Mouse (Mus musculus) forebrain, embryonic 10.5 days (tissue): ENCODE measurements around the gene Psme2. TPM values are rescaled to one million over a fixed set of nuclear protein-coding genes. Genes with fewer than 3 reads are reported as not detected.

Experiments
- DNase-seq: peaks from one replicate; pipeline ENCODE4 v3.0.0-alpha.2; 2017; ENCODE audit warnings: low spot score; ENCODE audit errors: extremely low spot score
- H3K27ac ChIP-seq: fragments of 300-500 bp; sonication (generic); 2 replicates; pipeline ENCODE4 v1.5.1; 2016; ENCODE audit warnings: mild to moderate bottlenecking
- H3K27me3 ChIP-seq: fragments of 300-500 bp; sonication (generic); 2 replicates; pipeline ENCODE4 v1.6.1; 2016; ENCODE audit warnings: mild to moderate bottlenecking; ENCODE audit not compliant: poor library complexity, severe bottlenecking
- H3K36me3 ChIP-seq: fragments of 300-500 bp; sonication (generic); replicated peaks from 2 replicates; pipeline ENCODE4 v1.6.1; 2016; ENCODE audit warnings: mild to moderate bottlenecking, moderate library complexity
- H3K4me1 ChIP-seq: fragments of 300-500 bp; sonication (generic); 2 replicates; pipeline ENCODE4 v1.6.1; 2016
- H3K4me3 ChIP-seq: fragments of 300-500 bp; sonication (generic); 2 replicates; pipeline ENCODE4 v1.5.1; 2016; ENCODE audit warnings: mild to moderate bottlenecking, moderate library complexity
- H3K9me3 ChIP-seq: fragments of 300-500 bp; sonication (generic); 2 replicates; pipeline ENCODE4 v1.6.1; 2016; ENCODE audit warnings: mild to moderate bottlenecking, moderate library complexity
- WGBS: fragments of 180-500 bp; shearing (Covaris S2); methylation state at CpG from one replicate; pipeline ENCODE4 v1.1.7; 2016; 5-methylcytosine and 5-hydroxymethylcytosine counted together
- polyA plus RNA-seq: library from polyadenylated mRNA; unstranded; fragments of >200 nt; fragmentation: Nextera tagmentation; extraction: Ambion mirVana; gene quantifications from 2 replicates; pipeline ENCODE4 v1.2.1, GENCODE M21; 2016

Gene Psme2
- polyA plus RNA-seq, 1 experiment from 2014 or later: 171 TPM

DNA sequence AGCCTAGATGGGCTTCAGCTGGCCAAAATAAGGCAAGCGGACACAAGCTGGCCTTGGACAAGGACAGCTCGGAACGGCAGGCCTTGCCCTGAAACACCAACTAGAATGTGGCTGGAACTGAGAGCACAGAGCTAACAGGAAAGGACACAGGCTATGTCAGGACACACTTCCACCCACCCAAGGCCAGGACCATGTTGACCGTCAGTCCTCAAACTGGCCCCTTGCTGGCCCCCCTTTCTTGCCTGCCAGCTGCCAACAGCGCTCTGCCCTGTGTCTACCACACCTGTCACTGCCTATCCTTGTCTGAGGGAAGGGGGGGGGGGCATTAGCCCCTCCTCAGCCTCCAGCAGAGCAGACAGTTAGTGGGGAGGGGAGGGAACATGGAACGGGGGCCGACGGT lies 15.6 kb downstream of the Psme2 start, which contains the start of gene Fitm1:
Gene Fitm1 (plus strand): TSS at position 316 of the 400 bp plus-strand sequence.
- Histone ChIP-seq H3K36me3 (peaks cover 6% of the 10 kb centered on the region), H3K9me3 (no peaks in the 10 kb centered on the region), H3K4me1 (peaks cover 29% of the 10 kb centered on the region), H3K27me3 (peaks cover 4% of the 10 kb centered on the region; the same call in 1 of the 2 replicates), H3K4me3 (no peak within 1 kb of the TSS), H3K27ac (peak within 1 kb of the TSS; percentile 30; the same call in 1 of the 2 replicates)
- no peak for DNase-seq
- WGBS: 82% methylated on average over 8 of the region's 8 CpGs

DNA sequence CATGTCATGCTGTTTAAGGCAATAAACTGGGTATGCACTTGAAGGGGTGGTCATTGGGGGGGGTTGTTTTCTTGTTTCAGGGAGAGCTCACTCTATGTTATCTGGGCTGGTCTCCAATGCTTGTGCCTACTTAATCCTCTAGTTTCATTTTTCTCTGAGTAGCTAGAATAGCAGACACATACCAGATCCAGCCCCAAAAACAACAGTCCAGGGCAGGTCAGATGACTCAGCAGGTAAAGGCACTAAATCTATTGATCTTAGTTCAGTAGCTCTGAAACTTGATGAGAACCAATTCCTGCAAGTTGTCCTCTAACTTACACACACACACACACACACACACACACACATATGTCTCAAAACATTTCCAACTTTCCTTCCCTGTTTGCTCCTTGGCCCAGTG lies 19.2 kb downstream of the Psme2 start:
- no peaks in the 10 kb centered on the region for H3K9me3 ChIP-seq
- DNase-seq: no peak
- peaks cover 34% of the 10 kb centered on the region for H3K36me3 ChIP-seq
- H3K4me3 ChIP-seq: no peak overlapping the region
- no peak overlapping the region for H3K27ac ChIP-seq
- peaks cover 4% of the 10 kb centered on the region; the same call in 1 of the 2 replicates for H3K27me3 ChIP-seq
- H3K4me1 ChIP-seq: peaks cover 11% of the 10 kb centered on the region

DNA sequence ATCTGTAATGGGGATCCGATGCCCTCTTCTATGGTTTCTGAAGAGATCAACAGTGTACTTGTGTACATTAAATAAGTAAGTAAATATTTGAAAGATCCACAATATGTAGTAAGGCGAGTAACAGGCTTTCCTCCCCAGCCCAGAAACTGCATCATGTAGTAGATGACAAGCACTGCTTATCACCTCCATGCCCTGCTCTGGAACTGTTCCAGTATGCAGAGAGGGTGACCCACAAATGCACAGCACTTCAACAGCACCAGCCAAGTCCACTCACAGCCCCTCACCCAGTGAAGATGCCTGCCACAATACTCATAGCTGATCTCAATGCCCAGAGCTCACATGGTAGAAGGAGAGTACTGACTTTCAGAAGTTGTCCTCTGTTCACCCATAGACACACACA lies 20.3 kb downstream of the Psme2 start:
- Histone ChIP-seq H3K36me3 (peaks cover 45% of the 10 kb centered on the region), H3K27ac (no peak overlapping the region), H3K9me3 (no peaks in the 10 kb centered on the region), H3K4me1 (peaks cover 4% of the 10 kb centered on the region), H3K4me3 (no peak overlapping the region), H3K27me3 (peaks cover 3% of the 10 kb centered on the region; the same call in 1 of the 2 replicates)
- WGBS: 89% methylated on average over 2 of the region's 2 CpGs
- no peak for DNase-seq

DNA sequence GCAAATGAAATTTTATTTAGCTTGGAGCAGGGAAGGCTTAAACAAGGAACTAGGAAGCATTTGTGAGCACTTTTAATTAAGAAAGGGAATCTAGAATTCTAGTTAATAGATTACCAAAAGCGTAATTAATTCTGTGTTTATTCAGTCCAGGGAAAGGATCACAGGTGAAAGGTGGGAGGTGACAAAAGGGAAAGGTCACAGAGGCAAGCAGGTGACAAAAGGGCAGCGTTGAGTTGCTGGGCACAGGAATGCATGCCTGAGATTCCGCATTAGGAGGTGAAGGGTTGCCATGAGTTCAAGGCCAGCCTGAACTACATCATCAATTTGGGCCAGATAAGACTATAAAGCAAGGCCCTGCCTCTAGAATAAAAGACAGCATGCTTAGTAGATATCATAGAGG lies 23.4 kb downstream of the Psme2 start:
- peaks cover 69% of the 10 kb centered on the region for H3K36me3 ChIP-seq
- H3K4me1 ChIP-seq: no peaks in the 10 kb centered on the region
- no peak for DNase-seq
- no peaks in the 10 kb centered on the region for H3K27me3 ChIP-seq
- H3K4me3 ChIP-seq: no peak overlapping the region
- H3K27ac ChIP-seq: no peak overlapping the region
- no peaks in the 10 kb centered on the region for H3K9me3 ChIP-seq
- 86% methylated on average over 3 of the region's 3 CpGs for WGBS

DNA sequence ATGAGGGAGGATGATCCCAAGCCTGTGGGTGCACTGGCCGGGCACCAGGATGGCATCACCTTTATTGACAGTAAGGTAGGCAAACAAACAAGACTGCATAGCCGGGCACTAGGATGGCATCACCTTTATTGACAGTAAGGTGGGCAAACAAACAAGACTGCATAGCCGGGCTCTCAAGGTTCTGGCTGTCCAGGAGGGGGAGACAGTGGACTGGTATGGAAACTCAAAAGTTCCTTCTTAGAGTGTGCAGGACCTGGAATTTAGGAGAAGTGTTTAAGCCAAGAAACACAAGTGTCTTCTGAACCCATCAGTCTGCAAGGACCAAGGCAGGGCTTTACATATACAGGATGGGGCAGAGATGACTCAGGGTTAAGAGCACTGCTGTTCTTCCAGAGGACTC lies 25.2 kb downstream of the Psme2 start:
- Histone ChIP-seq H3K9me3 (no peaks in the 10 kb centered on the region), H3K4me1 (peaks cover 13% of the 10 kb centered on the region), H3K4me3 (no peak overlapping the region), H3K36me3 (peaks cover 69% of the 10 kb centered on the region), H3K27ac (no peak overlapping the region), H3K27me3 (no peaks in the 10 kb centered on the region)
- 85% methylated on average over 3 of the region's 3 CpGs for WGBS
- DNase-seq: no peak

DNA sequence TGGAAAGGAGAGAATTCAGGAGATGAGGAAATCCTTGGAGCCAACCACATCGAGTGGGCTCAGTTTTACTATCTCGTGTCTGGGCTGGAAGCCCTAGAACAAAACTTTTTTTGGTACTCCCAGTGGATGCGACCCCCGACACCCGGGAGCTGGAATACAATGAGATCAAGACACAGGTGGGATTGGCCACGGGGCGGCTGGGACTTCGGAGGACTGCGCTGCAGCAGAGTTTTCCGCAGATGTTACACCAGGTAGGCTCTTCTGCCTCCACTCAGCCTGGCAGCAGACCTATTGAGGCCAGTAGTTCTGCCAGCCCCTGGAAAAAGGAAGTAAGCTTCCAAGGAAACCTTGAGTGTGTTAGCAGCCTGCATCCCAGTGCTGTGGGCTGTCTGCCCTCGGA lies 27.7 kb downstream of the Psme2 start:
- Histone ChIP-seq H3K9me3 (no peaks in the 10 kb centered on the region), H3K36me3 (peaks cover 51% of the 10 kb centered on the region), H3K27me3 (no peaks in the 10 kb centered on the region), H3K4me3 (no peak overlapping the region), H3K27ac (no peak overlapping the region), H3K4me1 (peaks cover 21% of the 10 kb centered on the region)
- 94% methylated on average over 11 of the region's 11 CpGs for WGBS
- DNase-seq: no peak

DNA sequence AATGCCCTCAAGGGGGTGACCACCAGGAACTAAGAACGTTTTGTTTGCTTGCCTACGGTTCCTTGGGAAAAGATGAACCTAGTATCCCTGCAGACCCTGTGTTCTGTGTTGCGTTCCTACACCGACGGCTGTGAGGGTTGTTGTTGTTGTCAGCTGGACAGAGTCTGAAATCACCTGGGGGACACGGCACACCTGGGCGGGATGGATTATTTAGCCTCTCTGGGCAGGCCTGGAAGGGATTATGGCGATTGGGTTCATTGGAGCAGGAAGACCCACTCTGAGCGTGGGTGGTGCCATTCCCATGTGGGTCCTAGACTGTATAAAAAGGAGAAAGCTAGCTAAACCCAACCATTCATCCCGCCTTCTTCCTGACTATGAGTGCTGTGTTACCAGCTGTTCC lies 29.1 kb downstream of the Psme2 start:
- Histone ChIP-seq H3K27me3 (no peaks in the 10 kb centered on the region), H3K27ac (no peak overlapping the region), H3K9me3 (no peaks in the 10 kb centered on the region), H3K4me1 (peaks cover 22% of the 10 kb centered on the region), H3K4me3 (no peak overlapping the region), H3K36me3 (peaks cover 37% of the 10 kb centered on the region)
- WGBS: 85% methylated on average over 10 of the region's 10 CpGs
- DNase-seq: no peak

DNA sequence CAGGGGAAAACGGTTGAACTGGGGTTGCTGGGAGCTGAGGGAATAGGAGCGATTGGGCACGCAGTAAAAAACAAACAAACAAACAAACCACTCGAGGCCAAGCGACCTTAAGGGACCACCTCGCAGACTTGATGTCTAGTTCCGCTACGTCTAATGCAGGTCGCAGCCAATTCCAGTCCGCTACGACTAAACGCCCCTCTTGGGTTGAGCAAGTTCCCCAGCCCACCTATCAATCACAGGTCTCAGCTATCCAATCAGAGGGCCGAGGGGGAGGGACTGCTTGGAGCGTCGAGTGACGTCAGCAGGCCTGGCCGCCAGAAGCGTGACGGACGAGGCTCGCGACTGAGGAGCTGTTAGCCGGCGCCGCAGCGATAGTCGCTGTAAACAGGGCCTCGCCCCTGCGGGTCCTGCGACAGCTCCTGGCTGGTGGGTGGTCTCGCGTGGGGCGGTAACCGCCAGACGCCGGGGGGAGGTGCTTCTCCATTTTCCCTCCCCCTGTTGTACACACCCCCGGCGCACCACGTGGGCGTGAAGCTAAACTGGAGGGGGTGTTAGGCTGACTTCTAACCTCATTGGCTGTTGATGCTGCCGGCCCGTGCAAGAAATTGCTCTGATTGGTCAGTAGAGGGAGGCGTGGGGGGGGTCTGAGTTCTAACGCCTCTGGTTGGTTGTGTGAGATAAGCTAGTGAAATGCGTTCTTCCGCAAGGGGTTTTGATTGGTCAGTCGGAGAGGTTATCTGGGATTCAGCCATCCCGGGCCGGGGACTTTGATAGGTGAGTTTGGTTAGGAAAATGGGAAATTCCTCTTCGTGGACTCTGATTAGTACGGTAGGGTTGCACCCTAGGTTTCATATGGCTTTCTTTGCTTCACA lies 30.5 kb downstream of the Psme2 start, which contains the start of gene A730061H03Rik:
Gene A730061H03Rik (minus strand): TSS at position 205 of the 872 bp plus-strand sequence.
- Histone ChIP-seq H3K36me3 (peaks cover 23% of the 10 kb centered on the region), H3K27ac (peak within 1 kb of the TSS; percentile 94), H3K4me1 (peaks cover 25% of the 10 kb centered on the region), H3K27me3 (no peaks in the 10 kb centered on the region), H3K4me3 (peak within 1 kb of the TSS; percentile 66), H3K9me3 (no peaks in the 10 kb centered on the region)
- DNase-seq: peak; percentile 98
- WGBS: under 1% methylated on average over 51 of the region's 51 CpGs

DNA sequence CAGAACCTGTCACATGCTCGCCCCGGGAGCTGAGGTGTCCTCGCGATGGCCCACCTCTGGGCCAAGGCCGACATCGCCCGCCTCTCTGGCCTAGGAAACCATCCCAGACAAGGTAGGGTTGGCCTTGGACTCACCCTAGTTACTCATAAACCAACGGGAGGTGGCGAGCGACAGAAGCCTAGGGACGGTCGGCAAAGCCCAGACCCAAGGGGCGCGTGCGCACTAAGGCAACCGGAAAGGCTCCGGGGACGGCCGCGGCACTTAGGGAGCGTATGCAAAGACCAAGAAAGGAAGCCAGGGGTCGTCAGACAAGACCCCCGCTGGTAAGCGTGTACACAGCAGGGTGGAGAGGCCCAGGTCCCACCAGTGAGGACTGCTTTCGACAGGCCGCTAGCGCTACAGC lies 31.1 kb downstream of the Psme2 start, which contains the start of gene Dcaf11:
Gene Dcaf11 (plus strand): TSS at position 208 of the 403 bp plus-strand sequence.
- Histone ChIP-seq H3K9me3 (no peaks in the 10 kb centered on the region), H3K27me3 (no peaks in the 10 kb centered on the region), H3K36me3 (peaks cover 16% of the 10 kb centered on the region), H3K27ac (peak within 1 kb of the TSS; percentile 94), H3K4me1 (peaks cover 25% of the 10 kb centered on the region), H3K4me3 (peak within 1 kb of the TSS; percentile 66)
- DNase-seq: peak; percentile 92
- WGBS: under 1% methylated on average over 27 of the region's 27 CpGs

DNA sequence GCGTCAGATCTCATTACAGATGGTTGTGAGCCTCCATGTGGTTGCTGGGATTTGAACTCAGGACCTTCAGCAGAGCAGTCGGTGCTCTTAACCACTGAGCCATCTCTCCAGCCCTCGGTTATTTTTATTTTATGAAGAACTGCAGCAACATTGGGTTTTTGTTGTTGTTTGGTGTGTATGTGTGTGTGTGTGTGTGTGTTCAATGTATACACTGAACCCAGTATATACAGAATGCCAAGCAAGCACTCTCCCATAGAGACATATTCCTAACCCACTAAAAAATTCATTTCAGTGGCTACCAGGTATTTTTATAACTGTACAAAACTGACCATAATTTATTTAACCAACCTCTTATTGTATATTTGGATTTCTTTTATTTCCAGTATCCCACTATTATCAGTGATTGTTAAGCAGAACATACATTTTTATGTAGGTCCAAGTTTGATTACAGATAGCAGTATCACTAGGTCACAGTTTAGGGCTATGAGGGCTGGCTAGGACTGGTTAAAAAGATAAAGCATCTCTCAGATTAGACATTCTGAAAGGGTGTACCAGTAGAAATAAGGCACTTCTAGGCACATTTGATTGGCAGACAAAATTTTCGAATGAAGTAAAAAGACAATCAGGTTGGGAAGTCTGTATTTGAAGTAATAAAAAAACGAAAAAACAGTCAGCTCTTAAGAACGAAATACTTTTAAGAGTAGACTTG lies 32.0 kb downstream of the Psme2 start:
- Histone ChIP-seq H3K4me3 (peak overlapping the region; percentile 66), H3K36me3 (peaks cover 8% of the 10 kb centered on the region; the same call in 1 of the 2 replicates), H3K4me1 (peaks cover 25% of the 10 kb centered on the region), H3K27me3 (no peaks in the 10 kb centered on the region), H3K27ac (peak overlapping the region; percentile 94; the same call in 1 of the 2 replicates), H3K9me3 (no peaks in the 10 kb centered on the region)
- WGBS: 63% methylated on average over 6 of the region's 6 CpGs
- DNase-seq: no peak

DNA sequence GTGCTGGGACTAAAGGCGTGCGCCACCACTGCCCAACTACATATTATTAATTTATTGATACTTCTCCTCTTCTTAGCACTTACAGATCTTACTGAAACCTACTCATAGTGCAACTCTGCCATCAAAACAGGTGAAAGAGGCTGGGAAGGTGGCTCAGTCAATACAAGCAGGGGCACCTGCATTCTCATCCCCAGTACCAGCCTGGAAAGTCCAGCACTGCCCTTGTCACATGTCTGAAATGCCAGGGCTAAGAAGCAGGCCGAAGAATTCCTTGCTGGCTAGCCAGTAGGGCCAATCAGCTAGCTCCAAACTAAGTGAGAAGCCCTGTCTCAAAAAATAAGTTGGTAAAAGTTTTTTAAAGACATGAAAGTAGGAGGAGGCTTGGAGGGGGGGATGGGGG lies 33.3 kb downstream of the Psme2 start:
- no peak overlapping the region for H3K4me3 ChIP-seq
- no peaks in the 10 kb centered on the region for H3K36me3 ChIP-seq
- no peak for DNase-seq
- H3K4me1 ChIP-seq: peaks cover 25% of the 10 kb centered on the region
- WGBS: 92% methylated on average over 3 of the region's 3 CpGs
- H3K27ac ChIP-seq: no peak overlapping the region
- H3K27me3 ChIP-seq: no peaks in the 10 kb centered on the region
- no peaks in the 10 kb centered on the region for H3K9me3 ChIP-seq

DNA sequence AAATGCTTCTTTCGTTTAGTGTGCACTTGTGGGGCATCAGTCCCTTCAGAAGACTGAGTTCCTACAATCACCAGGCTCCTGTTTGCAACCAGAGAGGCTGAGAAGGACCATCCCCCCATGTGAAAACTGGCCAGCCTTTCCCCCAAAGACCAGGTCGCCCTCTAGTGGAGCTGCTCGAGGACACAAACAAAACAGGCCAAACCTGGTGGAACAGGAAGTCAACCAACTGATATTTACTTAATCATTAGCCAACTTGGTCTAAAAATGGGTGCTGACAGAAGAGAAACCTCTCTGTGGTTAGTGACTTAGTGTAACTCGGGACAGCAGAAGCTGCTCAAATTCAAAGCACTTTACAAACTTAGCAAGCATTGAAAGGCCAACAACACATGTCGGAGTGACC lies 33.9 kb downstream of the Psme2 start:
- H3K27ac ChIP-seq: no peak overlapping the region
- whole genome bisulfite sequencing: 34% methylated on average over 5 of the region's 5 CpGs
- peaks cover 24% of the 10 kb centered on the region for H3K4me1 ChIP-seq
- DNase-seq: peak; percentile 51
- no peak overlapping the region for H3K4me3 ChIP-seq
- no peaks in the 10 kb centered on the region for H3K27me3 ChIP-seq
- H3K9me3 ChIP-seq: no peaks in the 10 kb centered on the region
- no peaks in the 10 kb centered on the region for H3K36me3 ChIP-seq

DNA sequence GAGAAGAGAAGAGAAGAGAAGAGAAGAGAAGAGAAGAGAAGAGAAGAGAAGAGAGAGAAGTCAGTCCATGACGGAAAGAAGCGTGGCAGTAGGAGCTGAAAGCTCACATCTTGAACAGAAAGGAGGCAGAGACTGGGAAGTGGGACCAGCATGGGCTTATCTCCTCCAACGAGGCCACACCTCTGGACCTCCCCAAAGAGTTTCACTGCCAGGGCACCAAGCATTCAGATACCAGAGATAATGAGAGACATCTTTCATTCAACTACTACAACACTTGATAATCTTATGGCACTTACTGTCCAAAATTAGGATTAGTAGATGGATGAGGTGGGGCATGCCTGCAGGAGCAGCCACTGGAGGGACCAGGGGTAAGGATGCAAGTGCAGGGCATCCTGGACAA lies 35.1 kb downstream of the Psme2 start:
- no peak for DNase-seq
- Histone ChIP-seq H3K27me3 (no peaks in the 10 kb centered on the region), H3K9me3 (no peaks in the 10 kb centered on the region), H3K4me3 (no peak overlapping the region), H3K4me1 (peaks cover 12% of the 10 kb centered on the region), H3K36me3 (no peaks in the 10 kb centered on the region), H3K27ac (no peak overlapping the region)
- 82% methylated on average over 3 of the region's 3 CpGs for WGBS
